Mouse (Mus musculus): Measurements from ENCODE around the gene Itgav. TPM values are rescaled to one million over a fixed set of nuclear protein-coding genes. Genes with fewer than 3 reads are reported as not detected.
"Not testable (repeated sequence)": the region's sequence is repeated elsewhere in the genome, so short reads cannot be mapped to it uniquely, and the experiment has no call there.

Itgav gene
- polyA plus RNA-seq, 1 experiment from 2014 or later: 95.0 TPM

- peaks cover 21% of the 10 kb centered on the region for H3K4me1 ChIP-seq (replicated peaks)
- not testable (repeated sequence) for H3K4me3 ChIP-seq; H3K9ac ChIP-seq; H3K4me2 ChIP-seq; H3K9me3 ChIP-seq (replicated peaks); H3K36me3 ChIP-seq; H3K27me3 ChIP-seq (replicated peaks); ATAC-seq (ENCODE audit: insufficient number of reproducible peaks, low FRiP score); H3K27ac ChIP-seq (ENCODE audit: poor library complexity, severe bottlenecking)
- WGBS: 64% methylated on average over 7 of the region's 7 CpGs
These were observed 10.9 kb upstream of the Itgav start for GRCm38 (mm10) chr2:83713281-83713680.

GRCm38 (mm10) chr2:83713946-83714345 is 10.3 kb upstream of the Itgav start:
- no peaks in the 10 kb centered on the region for H3K27me3 ChIP-seq (replicated peaks)
- no peaks in the 10 kb centered on the region for H3K36me3 ChIP-seq
- no peak overlapping the region for H3K9ac ChIP-seq
- ATAC-seq (ENCODE audit: insufficient number of reproducible peaks, low FRiP score): no peak
- H3K27ac ChIP-seq (ENCODE audit: poor library complexity, severe bottlenecking): 0 out of 2 replicates have a peak overlapping the region, but pooled peaks have one; percentile 33
- H3K9me3 ChIP-seq (replicated peaks): no peaks in the 10 kb centered on the region
- H3K4me1 ChIP-seq (replicated peaks): peaks cover 21% of the 10 kb centered on the region
- H3K4me2 ChIP-seq: no peak overlapping the region
- WGBS: 83% methylated on average over 5 of the region's 5 CpGs
- no peak overlapping the region for H3K4me3 ChIP-seq

- Histone ChIP-seq H3K9ac (no peak overlapping the region), H3K4me2 (no peak overlapping the region), H3K27ac (ENCODE audit: poor library complexity, severe bottlenecking) (no peak overlapping the region), H3K4me1 (replicated peaks) (peaks cover 17% of the 10 kb centered on the region), H3K36me3 (no peaks in the 10 kb centered on the region), H3K4me3 (no peak overlapping the region), H3K9me3 (replicated peaks) (no peaks in the 10 kb centered on the region), H3K27me3 (replicated peaks) (no peaks in the 10 kb centered on the region)
- peak; percentile 79 for ATAC-seq (ENCODE audit: insufficient number of reproducible peaks, low FRiP score)
- WGBS: 15% methylated on average over 6 of the region's 6 CpGs
These were observed 9.4 kb upstream of the Itgav start for GRCm38 (mm10) chr2:83714783-83715182.

GRCm38 (mm10) chr2:83718341-83718740 is 5.9 kb upstream of the Itgav start:
- Histone ChIP-seq H3K27ac (ENCODE audit: poor library complexity, severe bottlenecking) (no peak overlapping the region), H3K27me3 (replicated peaks) (no peaks in the 10 kb centered on the region), H3K36me3 (no peaks in the 10 kb centered on the region), H3K9ac (no peak overlapping the region), H3K4me2 (no peak overlapping the region), H3K4me3 (no peak overlapping the region), H3K4me1 (replicated peaks) (peaks cover 15% of the 10 kb centered on the region; the same call in 1 of the 2 replicates), H3K9me3 (replicated peaks) (no peaks in the 10 kb centered on the region)
- no peak for ATAC-seq (ENCODE audit: insufficient number of reproducible peaks, low FRiP score)
- 74% methylated on average over 4 of the region's 4 CpGs for WGBS

DNA sequence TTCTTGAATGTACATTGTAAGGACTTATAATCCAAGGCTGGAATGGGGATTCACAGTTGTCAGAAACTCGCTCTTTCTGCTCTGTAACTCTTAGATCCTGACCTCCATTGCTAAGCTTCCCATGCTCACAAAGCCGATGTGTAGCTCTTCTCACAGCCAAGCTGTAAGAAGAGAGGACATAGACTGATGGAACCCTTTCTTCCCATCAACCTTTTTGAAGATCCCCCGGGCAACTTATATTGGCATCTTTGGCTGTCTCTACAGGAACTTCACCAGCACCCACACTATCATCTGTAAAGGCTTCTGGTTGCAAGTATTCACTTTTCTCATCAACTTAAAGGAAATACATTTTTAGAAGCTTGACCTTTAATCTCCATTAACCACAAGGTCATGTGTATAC is 2.6 kb upstream of the Itgav start:
- no peak for ATAC-seq (ENCODE audit: insufficient number of reproducible peaks, low FRiP score)
- Histone ChIP-seq H3K4me1 (replicated peaks) (peaks cover 20% of the 10 kb centered on the region), H3K36me3 (no peaks in the 10 kb centered on the region), H3K9me3 (replicated peaks) (no peaks in the 10 kb centered on the region), H3K9ac (no peak overlapping the region), H3K27me3 (replicated peaks) (no peaks in the 10 kb centered on the region), H3K4me2 (no peak overlapping the region), H3K27ac (ENCODE audit: poor library complexity, severe bottlenecking) (no peak overlapping the region), H3K4me3 (no peak overlapping the region)
- WGBS: 79% methylated on average over 3 of the region's 3 CpGs

- H3K9ac ChIP-seq: no peak overlapping the region
- H3K27me3 ChIP-seq (replicated peaks): no peaks in the 10 kb centered on the region
- no peak overlapping the region for H3K4me3 ChIP-seq
- no peak overlapping the region; the same call in 1 of the 2 replicates for H3K4me2 ChIP-seq
- no peaks in the 10 kb centered on the region for H3K9me3 ChIP-seq (replicated peaks)
- ATAC-seq (ENCODE audit: insufficient number of reproducible peaks, low FRiP score): no peak
- peaks cover 21% of the 10 kb centered on the region for H3K4me1 ChIP-seq (replicated peaks)
- H3K27ac ChIP-seq (ENCODE audit: poor library complexity, severe bottlenecking): no peak overlapping the region
- H3K36me3 ChIP-seq: no peaks in the 10 kb centered on the region
These were observed 1.3 kb upstream of the Itgav start for GRCm38 (mm10) chr2:83722936-83723335.

GRCm38 (mm10) chr2:83723346-83723745 is 851 bp upstream of the Itgav start:
- Histone ChIP-seq H3K9ac (no peak overlapping the region; the same call in 1 of the 2 replicates), H3K27ac (ENCODE audit: poor library complexity, severe bottlenecking) (peak overlapping the region; percentile 97), H3K4me1 (replicated peaks) (peaks cover 25% of the 10 kb centered on the region), H3K4me3 (peak overlapping the region; percentile 94), H3K27me3 (replicated peaks) (no peaks in the 10 kb centered on the region), H3K9me3 (replicated peaks) (no peaks in the 10 kb centered on the region), H3K36me3 (no peaks in the 10 kb centered on the region), H3K4me2 (peak overlapping the region; percentile 72)
- no peak for ATAC-seq (ENCODE audit: insufficient number of reproducible peaks, low FRiP score)
- WGBS: 55% methylated on average over 2 of the region's 2 CpGs

- H3K27ac ChIP-seq (ENCODE audit: poor library complexity, severe bottlenecking): peak overlapping the region; percentile 97
- peak; percentile 61; the same call in 1 of the 2 replicates for ATAC-seq (ENCODE audit: insufficient number of reproducible peaks, low FRiP score)
- no peaks in the 10 kb centered on the region for H3K27me3 ChIP-seq (replicated peaks)
- no peaks in the 10 kb centered on the region for H3K36me3 ChIP-seq
- H3K4me1 ChIP-seq (replicated peaks): peaks cover 42% of the 10 kb centered on the region
- no peaks in the 10 kb centered on the region for H3K9me3 ChIP-seq (replicated peaks)
- H3K9ac ChIP-seq: peak overlapping the region; percentile 97
- peak overlapping the region; percentile 72 for H3K4me2 ChIP-seq
- peak overlapping the region; percentile 94 for H3K4me3 ChIP-seq
- 5% methylated on average over 44 of the region's 44 CpGs for WGBS
These were observed 882 bp downstream of the Itgav start for GRCm38 (mm10) chr2:83724827-83725730.

GRCm38 (mm10) chr2:83725796-83726195 is 1.6 kb downstream of the Itgav start:
- H3K27me3 ChIP-seq (replicated peaks): no peaks in the 10 kb centered on the region
- H3K4me3 ChIP-seq: peak overlapping the region; percentile 94
- H3K36me3 ChIP-seq: no peaks in the 10 kb centered on the region
- H3K9me3 ChIP-seq (replicated peaks): no peaks in the 10 kb centered on the region
- no peak for ATAC-seq (ENCODE audit: insufficient number of reproducible peaks, low FRiP score)
- peak overlapping the region; percentile 97; the same call in 1 of the 2 replicates for H3K9ac ChIP-seq
- 63% methylated on average over 4 of the region's 4 CpGs for WGBS
- H3K4me1 ChIP-seq (replicated peaks): peaks cover 43% of the 10 kb centered on the region
- peak overlapping the region; percentile 72 for H3K4me2 ChIP-seq
- no peak overlapping the region for H3K27ac ChIP-seq (ENCODE audit: poor library complexity, severe bottlenecking)

DNA sequence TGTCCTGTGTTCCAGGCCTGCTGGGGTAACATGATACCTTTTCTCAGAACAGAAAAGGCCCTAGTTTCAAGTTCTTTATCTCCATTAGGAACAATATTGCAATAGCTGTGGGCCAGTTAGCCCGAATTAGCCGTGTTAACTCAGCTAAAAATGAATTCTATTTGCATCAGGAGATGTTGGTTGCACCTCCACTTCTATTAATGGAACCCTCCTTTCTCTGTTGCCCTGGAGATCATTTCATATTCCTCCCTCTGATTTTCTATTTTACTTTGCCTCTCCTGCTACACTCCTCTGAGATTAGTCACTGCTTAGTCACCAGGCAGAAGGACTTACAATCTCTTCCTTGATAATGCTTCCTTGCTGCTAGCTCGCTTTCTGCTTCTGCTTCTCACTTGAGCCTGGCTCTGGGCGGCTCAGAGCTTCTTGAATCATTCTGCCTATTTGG is 4.1 kb downstream of the Itgav start:
- Histone ChIP-seq H3K9me3 (replicated peaks) (no peaks in the 10 kb centered on the region), H3K4me3 (no peak overlapping the region), H3K4me2 (peak overlapping the region; percentile 20; the same call in 1 of the 2 replicates), H3K4me1 (replicated peaks) (peaks cover 42% of the 10 kb centered on the region), H3K9ac (no peak overlapping the region), H3K36me3 (no peaks in the 10 kb centered on the region), H3K27me3 (replicated peaks) (no peaks in the 10 kb centered on the region), H3K27ac (ENCODE audit: poor library complexity, severe bottlenecking) (peak overlapping the region; percentile 62)
- 35% methylated on average over 4 of the region's 4 CpGs for WGBS
- ATAC-seq (ENCODE audit: insufficient number of reproducible peaks, low FRiP score): no peak

GRCm38 (mm10) chr2:83729339-83729738 is 5.1 kb downstream of the Itgav start:
- WGBS: 43% methylated on average over 5 of the region's 5 CpGs
- Histone ChIP-seq H3K27me3 (replicated peaks) (no peaks in the 10 kb centered on the region), H3K9me3 (replicated peaks) (no peaks in the 10 kb centered on the region), H3K4me3 (no peak overlapping the region), H3K4me1 (replicated peaks) (peaks cover 40% of the 10 kb centered on the region), H3K27ac (ENCODE audit: poor library complexity, severe bottlenecking) (no peak overlapping the region), H3K9ac (no peak overlapping the region), H3K36me3 (no peaks in the 10 kb centered on the region), H3K4me2 (no peak overlapping the region)
- ATAC-seq (ENCODE audit: insufficient number of reproducible peaks, low FRiP score): peak; percentile 56; the same call in 1 of the 2 replicates
